Mouse (Mus musculus) embryonic fibroblast, embryonic 13.5 days (primary cell): ENCODE data around the gene Aatk. TPM values are rescaled to one million over a fixed set of nuclear protein-coding genes. Genes with fewer than 3 reads are reported as not detected.

Source experiments
- H3K27ac ChIP-seq: 2 replicates; pipeline ENCODE4 v1.5.1; 2012; ENCODE audit warnings: low read length, control low read depth, inconsistent platforms; ENCODE audit not compliant: insufficient read depth
- H3K4me1 ChIP-seq: 2 replicates; pipeline ENCODE4 v1.6.1; 2011; ENCODE audit warnings: low read length; ENCODE audit not compliant: control insufficient read depth, insufficient read depth
- H3K4me3 ChIP-seq: 2 replicates; pipeline ENCODE4 v1.5.1; 2011; ENCODE audit warnings: mild to moderate bottlenecking, control low read depth, low read length; ENCODE audit not compliant: insufficient read depth
- CTCF ChIP-seq: IDR thresholded peaks from 2 replicates; pipeline ENCODE4 v1.5.1; 2011; ENCODE audit warnings: mild to moderate bottlenecking, control low read depth, low read length, moderate library complexity, borderline replicate concordance; ENCODE audit not compliant: insufficient read depth
- POLR2A ChIP-seq: IDR thresholded peaks from 2 replicates; pipeline ENCODE4 v1.6.1; 2011; ENCODE audit warnings: low read depth, mild to moderate bottlenecking, control low read depth, low read length, moderate library complexity
- polyA plus RNA-seq: library from polyadenylated mRNA; stranded (reverse); fragments of >200 nt; gene quantifications from 2 replicates; pipeline ENCODE4 v1.2.4, GENCODE M21; 2011; ENCODE audit warnings: low read depth; ENCODE audit not compliant: missing spikeins, insufficient read length

Aatk gene
- polyA plus RNA-seq, 1 experiment: 0.19 TPM

GRCm38 (mm10) chr11:119975739-119976501 lies 71.0 kb downstream of the Aatk start:
- peaks cover 14% of the 10 kb centered on the region for H3K4me1 ChIP-seq
- TF ChIP-seq POLR2A (no peak), CTCF (no peak)
- H3K27ac ChIP-seq: peak overlapping the region; percentile 94
- no peak overlapping the region for H3K4me3 ChIP-seq

DNA sequence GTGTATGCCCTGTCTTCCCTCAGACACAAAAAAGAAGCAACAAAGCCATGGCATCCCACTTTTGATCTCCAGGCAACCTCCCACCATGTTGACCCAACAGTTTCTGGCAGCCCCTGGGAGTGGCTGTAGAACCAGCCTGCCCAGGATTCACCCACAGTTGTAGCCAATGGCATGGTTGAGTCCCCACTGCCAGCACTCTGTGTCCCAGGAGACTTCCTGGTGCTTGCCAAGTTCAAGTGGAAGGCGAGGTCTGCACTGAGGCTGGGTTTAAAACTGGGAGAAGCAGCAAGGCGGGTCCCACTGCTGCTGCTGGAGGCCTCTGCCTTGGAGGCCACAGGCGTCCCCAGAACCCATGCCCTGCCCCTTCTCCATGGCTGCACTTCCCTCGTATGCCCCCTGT lies 73.2 kb downstream of the Aatk start:
- TF ChIP-seq CTCF (no peak), POLR2A (no peak)
- no peak overlapping the region for H3K4me3 ChIP-seq
- H3K4me1 ChIP-seq: peaks cover 9% of the 10 kb centered on the region
- H3K27ac ChIP-seq: no peak overlapping the region

DNA sequence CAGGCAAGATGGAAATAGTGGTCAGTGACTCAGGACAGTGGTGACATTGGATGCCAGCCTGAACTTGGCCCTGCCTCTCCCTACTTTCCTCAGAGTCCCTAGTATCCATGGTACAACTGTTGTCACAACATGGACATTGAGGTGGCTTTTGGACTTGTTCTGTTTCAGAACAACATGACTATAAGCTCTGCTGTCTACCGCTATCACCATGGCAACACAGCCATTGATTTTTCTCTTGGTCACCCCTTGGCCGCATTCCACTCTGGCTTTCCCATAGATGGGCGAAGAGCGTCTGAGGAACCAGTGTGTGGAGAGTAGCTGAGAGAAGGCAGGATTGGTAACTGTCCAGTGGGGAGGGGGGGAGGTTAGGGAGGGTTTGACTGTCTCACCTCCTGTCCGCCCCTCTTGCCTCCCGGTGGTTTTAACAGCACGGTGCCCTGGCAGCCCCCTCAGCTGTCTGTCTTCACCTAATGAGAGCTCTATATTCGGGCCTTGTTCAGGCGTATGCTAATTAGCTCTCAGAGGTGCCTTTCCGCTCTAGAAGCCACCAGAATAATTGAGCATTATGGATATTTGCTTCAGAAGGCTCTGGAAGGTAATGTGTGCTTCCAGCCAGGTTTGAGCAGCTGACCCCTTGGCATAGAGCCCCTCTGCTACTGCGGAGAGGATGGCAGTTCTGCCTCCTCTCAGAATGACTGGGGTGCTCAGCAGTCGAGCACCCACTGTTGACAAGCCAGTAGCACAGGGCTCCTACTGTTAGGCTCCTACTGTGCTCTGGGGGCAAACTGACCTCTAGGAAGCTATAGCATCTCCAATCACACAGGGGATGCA lies 76.7 kb downstream of the Aatk start:
- TF ChIP-seq CTCF: no peak
- TF ChIP-seq POLR2A: no peak
- Histone ChIP-seq H3K27ac (no peak overlapping the region), H3K4me3 (no peak overlapping the region), H3K4me1 (peaks cover under 1% of the 10 kb centered on the region)

DNA sequence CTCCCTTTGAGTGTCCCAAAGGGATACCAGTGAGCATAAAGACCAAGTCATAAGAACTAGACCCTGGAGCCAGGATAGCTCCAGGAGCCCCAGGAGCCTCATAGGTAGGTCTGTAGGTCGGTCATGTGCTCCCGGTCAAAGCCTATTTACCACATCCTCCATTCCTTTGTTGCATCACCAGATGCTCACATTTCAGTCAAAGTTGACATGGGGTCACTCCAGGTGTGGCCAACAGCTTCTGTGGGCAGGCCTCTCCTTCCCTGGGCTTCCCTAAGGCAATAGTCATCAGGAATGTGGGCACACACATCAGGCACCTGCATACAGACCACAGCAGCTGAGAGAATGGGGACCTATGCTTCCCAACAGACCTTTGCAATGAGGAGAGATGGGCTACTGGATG lies 79.1 kb downstream of the Aatk start:
- Histone ChIP-seq H3K4me1 (no peaks in the 10 kb centered on the region), H3K4me3 (no peak overlapping the region), H3K27ac (no peak overlapping the region)
- no peak for TF ChIP-seq POLR2A
- TF ChIP-seq CTCF: no peak

DNA sequence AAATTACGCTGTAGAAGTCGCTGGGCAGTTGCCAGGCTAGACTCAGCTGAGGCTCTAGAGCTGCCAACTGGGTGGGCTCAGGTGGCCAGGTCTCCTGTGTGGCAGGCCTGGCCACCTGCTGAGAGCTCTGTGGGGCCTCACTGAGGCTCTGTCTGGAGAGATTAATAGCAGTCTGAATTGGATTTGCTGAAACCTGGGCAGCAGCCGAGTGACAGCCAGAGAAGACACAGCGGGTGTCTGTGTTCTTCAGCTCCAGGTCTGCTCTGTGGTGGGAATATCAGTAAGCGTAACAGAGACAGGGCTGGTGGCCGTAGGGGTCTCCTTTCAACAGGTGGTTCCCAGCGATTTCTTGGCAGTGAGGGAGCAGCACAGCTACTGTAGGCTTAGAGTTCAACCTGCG lies 79.6 kb downstream of the Aatk start:
- Histone ChIP-seq H3K4me1 (no peaks in the 10 kb centered on the region), H3K27ac (no peak overlapping the region), H3K4me3 (no peak overlapping the region)
- TF ChIP-seq CTCF (no peak), POLR2A (no peak)

GRCm38 (mm10) chr11:119966294-119966693 lies 80.7 kb downstream of the Aatk start:
- Histone ChIP-seq H3K4me1 (no peaks in the 10 kb centered on the region), H3K27ac (no peak overlapping the region), H3K4me3 (no peak overlapping the region)
- no peak for TF ChIP-seq POLR2A
- no peak for TF ChIP-seq CTCF

GRCm38 (mm10) chr11:119965053-119965452 lies 81.9 kb downstream of the Aatk start:
- Histone ChIP-seq H3K4me1 (no peaks in the 10 kb centered on the region), H3K27ac (no peak overlapping the region), H3K4me3 (no peak overlapping the region)
- TF ChIP-seq POLR2A (no peak), CTCF (no peak)

- no peak overlapping the region for H3K4me3 ChIP-seq
- H3K4me1 ChIP-seq: no peaks in the 10 kb centered on the region
- TF ChIP-seq CTCF (no peak), POLR2A (no peak)
- H3K27ac ChIP-seq: no peak overlapping the region
These were observed 85.5 kb downstream of the Aatk start for GRCm38 (mm10) chr11:119961511-119961910.

GRCm38 (mm10) chr11:119960671-119961070 lies 86.3 kb downstream of the Aatk start:
- Histone ChIP-seq H3K4me1 (no peaks in the 10 kb centered on the region), H3K27ac (no peak overlapping the region), H3K4me3 (no peak overlapping the region)
- TF ChIP-seq CTCF: no peak
- no peak for TF ChIP-seq POLR2A

DNA sequence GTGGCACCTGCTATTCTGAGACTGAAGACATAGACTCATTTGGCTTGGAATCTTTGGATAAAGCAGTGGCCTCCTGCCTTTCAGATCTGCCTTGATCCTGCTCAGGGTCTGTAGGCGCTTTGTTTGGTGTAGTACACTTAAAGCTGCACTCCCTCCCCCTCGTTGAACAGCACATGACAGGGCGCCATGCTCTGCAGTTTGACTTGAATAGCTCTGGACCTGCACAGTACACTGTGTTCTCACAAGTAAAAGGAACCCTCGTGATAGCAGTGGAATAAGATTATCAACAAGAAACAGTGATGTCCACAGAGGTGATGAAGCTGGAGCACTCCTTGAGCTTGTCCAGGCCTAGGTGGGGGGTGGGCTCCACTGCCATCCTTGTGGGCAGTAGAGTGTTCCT lies 87.3 kb downstream of the Aatk start:
- Histone ChIP-seq H3K27ac (no peak overlapping the region), H3K4me3 (no peak overlapping the region), H3K4me1 (no peaks in the 10 kb centered on the region)
- TF ChIP-seq CTCF: no peak
- TF ChIP-seq POLR2A: no peak

DNA sequence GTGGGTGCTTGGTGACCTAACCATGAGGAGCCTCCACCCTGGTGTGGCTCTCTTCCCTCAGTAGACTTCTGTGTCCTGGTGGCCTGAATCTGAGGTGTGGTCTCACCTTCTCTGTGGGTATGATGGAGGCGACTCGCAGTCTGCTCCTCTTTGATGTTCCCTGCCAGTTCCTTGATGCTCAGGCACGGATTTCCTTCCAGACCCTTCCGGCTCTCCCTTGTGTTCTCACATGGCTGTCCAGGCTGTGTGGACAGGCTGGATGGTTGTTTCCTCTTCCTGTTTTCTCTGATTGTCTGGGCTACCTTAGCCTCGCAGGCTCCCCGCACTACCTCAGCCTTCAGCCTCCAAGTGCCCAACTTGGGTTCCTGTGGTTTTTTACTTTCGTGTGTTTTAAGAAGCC lies 88.1 kb downstream of the Aatk start:
- no peak for TF ChIP-seq CTCF
- peaks cover 3% of the 10 kb centered on the region; the same call in 1 of the 2 replicates for H3K4me1 ChIP-seq
- H3K4me3 ChIP-seq: no peak overlapping the region
- no peak overlapping the region for H3K27ac ChIP-seq

Other genes with a start within 250 kb of the Aatk start
- 29.5 and 30.3 TPM in 2 replicates for gene Chmp6, start 133.7 kb downstream of the Aatk start, polyA plus RNA-seq
- 27.4 and 29.5 TPM in 2 replicates for gene Baiap2, start 104.4 kb downstream of the Aatk start, polyA plus RNA-seq
- 7.4 and 10.1 TPM in 2 replicates for gene Cep131, start 39.7 kb upstream of the Aatk start, polyA plus RNA-seq
- gene Tepsin, start 51.6 kb upstream of the Aatk start, polyA plus RNA-seq: 12.2 and 13.1 TPM in 2 replicates
- gene Ndufaf8, start 51.8 kb upstream of the Aatk start, polyA plus RNA-seq: 18.0 and 20.3 TPM in 2 replicates
- gene Slc38a10, start 104.2 kb upstream of the Aatk start, polyA plus RNA-seq: 107 and 113 TPM in 2 replicates
- 17.9 and 18.6 TPM in 2 replicates for gene Bahcc1, start 185.8 kb upstream of the Aatk start, polyA plus RNA-seq